Mouse (Mus musculus): ENCODE results near the gene Chst7. TPM values are rescaled to one million over a fixed set of nuclear protein-coding genes. Genes with fewer than 3 reads are reported as not detected.

Chst7 gene
- polyA plus RNA-seq (2016; fragmentation: Nextera tagmentation; extraction: Ambion mirVana): 2.6 and 3.0 TPM in 2 replicates

DNA sequence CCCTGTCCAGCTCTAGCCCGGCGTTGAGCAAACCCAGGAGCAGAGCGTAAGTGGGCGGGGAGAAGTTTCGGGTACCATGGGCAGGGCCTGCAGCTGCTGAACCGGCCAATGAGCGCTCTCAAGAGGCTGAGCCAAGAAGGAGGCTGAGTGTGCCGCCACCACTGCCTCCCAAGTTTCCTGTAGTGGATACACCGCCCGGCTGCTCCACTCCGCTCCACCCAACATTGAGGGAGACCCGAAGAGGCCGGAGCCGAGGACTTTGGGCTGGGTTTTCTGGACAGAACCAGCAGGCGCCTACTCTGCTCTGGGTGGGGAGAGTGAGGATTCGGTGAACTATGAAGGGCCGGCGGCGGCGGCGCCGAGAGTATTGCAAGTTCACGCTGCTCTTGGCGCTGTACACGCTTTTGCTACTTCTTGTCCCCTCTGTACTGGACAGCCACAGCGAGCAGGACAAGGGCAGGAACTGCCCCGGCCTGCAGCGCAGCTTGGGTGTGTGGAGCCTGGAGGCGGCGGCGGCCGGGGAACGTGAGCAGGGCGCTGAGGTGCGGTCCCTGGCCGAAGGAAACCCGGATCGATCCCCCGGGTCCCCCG, at the start of gene Chst7:
Gene Chst7 (plus strand): TSS at position 180 of the 591 bp plus-strand sequence.
- Histone ChIP-seq H3K27me3 (replicated peaks; ENCODE audit: low read depth, poor library complexity, severe bottlenecking) (peaks cover 20% of the 10 kb centered on the region), H3K36me3 (replicated peaks) (no peaks in the 10 kb centered on the region), H3K27ac (replicated peaks) (no peak within 1 kb of the TSS), H3K4me3 (peak within 1 kb of the TSS; percentile 59), H3K9me3 (peaks cover 15% of the 10 kb centered on the region; the same call in 1 of the 2 replicates), H3K4me1 (0 out of 2 replicates have a peak, but pooled peaks cover 9% of the 10 kb centered on the region)
- 14% methylated on average over 40 of the region's 40 CpGs for WGBS
- peak; percentile 80 for DNase-seq (ENCODE audit: low spot score)

DNA sequence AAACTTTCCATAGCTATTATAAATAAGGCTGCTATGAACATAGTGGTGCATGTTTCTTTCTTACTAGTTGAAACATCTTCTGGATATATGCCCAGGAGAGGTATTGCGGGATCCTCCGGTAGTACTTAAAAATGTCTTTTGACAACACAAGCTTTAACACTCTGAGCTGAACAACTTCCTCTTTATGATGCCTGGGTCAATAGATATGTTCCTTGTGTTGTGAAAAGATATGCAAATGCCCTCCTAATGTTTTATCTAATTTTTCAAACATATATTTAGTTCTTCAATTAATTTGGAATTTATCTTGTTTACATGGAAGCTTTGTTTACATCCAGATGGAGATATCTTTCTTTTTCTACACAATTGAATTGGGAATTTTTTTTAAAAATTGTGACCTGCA, 47.1 kb upstream of the Chst7 start:
- Histone ChIP-seq H3K9me3 (no peaks in the 10 kb centered on the region), H3K4me3 (no peak overlapping the region), H3K4me1 (no peaks in the 10 kb centered on the region), H3K36me3 (replicated peaks) (no peaks in the 10 kb centered on the region), H3K27ac (replicated peaks) (no peak overlapping the region), H3K27me3 (replicated peaks; ENCODE audit: low read depth, poor library complexity, severe bottlenecking) (no peaks in the 10 kb centered on the region)
- no peak for DNase-seq (ENCODE audit: low spot score)
- 93% methylated on average over 2 of the region's 2 CpGs for WGBS

DNA sequence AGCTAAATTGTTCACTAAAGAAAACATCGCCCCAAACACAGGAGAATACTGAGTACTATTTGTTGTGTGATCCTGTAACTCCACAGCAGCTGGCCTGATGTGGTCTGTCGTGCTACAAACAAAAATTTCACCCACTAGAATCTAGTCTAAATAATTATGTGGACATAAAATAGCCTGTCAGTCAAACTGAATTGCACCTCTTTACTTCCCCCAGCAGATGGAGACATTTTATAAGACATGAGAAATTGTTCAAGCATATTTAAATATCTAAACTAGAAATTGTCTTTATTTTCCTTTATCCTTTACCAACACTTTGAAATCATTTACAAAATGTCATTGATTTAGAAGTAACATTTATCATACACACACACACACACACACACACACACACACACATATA, 38.4 kb upstream of the Chst7 start:
- no peaks in the 10 kb centered on the region for H3K36me3 ChIP-seq (replicated peaks)
- H3K27ac ChIP-seq (replicated peaks): no peak overlapping the region
- H3K4me3 ChIP-seq: no peak overlapping the region
- H3K27me3 ChIP-seq (replicated peaks; ENCODE audit: low read depth, poor library complexity, severe bottlenecking): no peaks in the 10 kb centered on the region
- H3K9me3 ChIP-seq: no peaks in the 10 kb centered on the region
- WGBS: 43% methylated on average over 2 of the region's 2 CpGs
- H3K4me1 ChIP-seq: no peaks in the 10 kb centered on the region
- DNase-seq (ENCODE audit: low spot score): no peak

DNA sequence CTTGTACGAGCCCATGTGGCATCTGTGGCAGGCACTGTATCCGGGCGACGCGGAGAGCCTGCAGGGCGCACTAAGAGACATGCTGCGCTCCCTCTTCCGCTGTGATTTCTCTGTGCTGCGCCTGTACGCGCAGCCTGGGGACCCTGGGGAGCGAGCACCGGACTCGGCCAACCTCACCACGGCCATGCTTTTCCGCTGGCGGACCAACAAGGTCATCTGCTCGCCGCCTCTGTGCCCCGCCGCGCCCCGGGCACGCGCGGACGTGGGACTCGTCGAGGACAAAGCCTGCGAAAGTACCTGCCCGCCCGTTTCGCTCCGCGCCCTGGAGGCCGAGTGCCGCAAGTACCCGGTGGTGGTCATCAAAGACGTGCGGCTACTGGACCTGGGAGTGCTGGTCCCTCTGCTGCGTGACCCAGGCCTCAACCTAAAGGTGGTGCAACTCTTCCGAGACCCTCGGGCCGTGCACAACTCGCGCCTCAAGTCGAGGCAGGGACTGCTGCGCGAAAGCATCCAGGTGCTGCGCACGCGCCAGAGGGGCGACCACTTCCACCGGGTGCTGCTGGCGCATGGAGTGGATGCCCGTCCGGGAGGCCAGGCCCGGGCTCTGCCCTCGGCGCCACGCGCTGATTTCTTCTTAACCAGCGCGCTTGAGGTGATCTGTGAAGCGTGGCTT, 872 bp downstream of the Chst7 start:
- Histone ChIP-seq H3K4me1 (0 out of 2 replicates have a peak, but pooled peaks cover 9% of the 10 kb centered on the region), H3K36me3 (replicated peaks) (no peaks in the 10 kb centered on the region), H3K27me3 (replicated peaks; ENCODE audit: low read depth, poor library complexity, severe bottlenecking) (peaks cover 20% of the 10 kb centered on the region), H3K4me3 (peak overlapping the region; percentile 59), H3K27ac (replicated peaks) (no peak overlapping the region), H3K9me3 (peaks cover 15% of the 10 kb centered on the region; the same call in 1 of the 2 replicates)
- DNase-seq (ENCODE audit: low spot score): peak; percentile 41
- WGBS: 24% methylated on average over 65 of the region's 65 CpGs

DNA sequence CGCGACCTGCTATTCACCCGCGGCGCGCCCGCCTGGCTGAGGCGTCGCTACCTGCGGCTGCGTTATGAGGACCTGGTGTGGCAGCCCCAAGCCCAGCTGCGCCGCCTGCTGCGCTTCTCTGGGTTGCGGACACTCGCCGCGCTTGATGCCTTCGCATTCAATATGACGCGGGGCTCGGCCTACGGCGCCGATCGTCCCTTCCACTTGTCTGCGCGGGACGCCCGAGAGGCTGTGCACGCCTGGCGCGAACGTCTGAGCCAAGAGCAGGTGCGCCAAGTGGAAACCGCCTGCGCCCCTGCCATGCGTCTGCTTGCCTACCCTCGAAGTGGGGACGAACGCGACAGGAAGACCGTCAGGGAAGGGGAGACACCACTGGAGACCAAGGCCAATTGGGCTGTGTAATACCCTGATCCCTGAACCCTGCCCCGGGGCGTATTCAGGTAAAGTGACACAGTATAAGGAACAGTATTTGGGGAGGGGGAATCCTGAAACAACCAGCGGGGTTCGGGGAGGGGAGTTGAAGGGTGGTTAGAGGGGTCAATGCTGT, 1.5 kb downstream of the Chst7 start:
- H3K4me1 ChIP-seq: 0 out of 2 replicates have a peak, but pooled peaks cover 9% of the 10 kb centered on the region
- H3K27ac ChIP-seq (replicated peaks): no peak overlapping the region
- DNase-seq (ENCODE audit: low spot score): peak; percentile 29
- WGBS: 33% methylated on average over 47 of the region's 47 CpGs
- H3K9me3 ChIP-seq: peaks cover 15% of the 10 kb centered on the region; the same call in 1 of the 2 replicates
- H3K27me3 ChIP-seq (replicated peaks; ENCODE audit: low read depth, poor library complexity, severe bottlenecking): peaks cover 20% of the 10 kb centered on the region
- H3K36me3 ChIP-seq (replicated peaks): no peaks in the 10 kb centered on the region
- peak overlapping the region; percentile 59 for H3K4me3 ChIP-seq

DNA sequence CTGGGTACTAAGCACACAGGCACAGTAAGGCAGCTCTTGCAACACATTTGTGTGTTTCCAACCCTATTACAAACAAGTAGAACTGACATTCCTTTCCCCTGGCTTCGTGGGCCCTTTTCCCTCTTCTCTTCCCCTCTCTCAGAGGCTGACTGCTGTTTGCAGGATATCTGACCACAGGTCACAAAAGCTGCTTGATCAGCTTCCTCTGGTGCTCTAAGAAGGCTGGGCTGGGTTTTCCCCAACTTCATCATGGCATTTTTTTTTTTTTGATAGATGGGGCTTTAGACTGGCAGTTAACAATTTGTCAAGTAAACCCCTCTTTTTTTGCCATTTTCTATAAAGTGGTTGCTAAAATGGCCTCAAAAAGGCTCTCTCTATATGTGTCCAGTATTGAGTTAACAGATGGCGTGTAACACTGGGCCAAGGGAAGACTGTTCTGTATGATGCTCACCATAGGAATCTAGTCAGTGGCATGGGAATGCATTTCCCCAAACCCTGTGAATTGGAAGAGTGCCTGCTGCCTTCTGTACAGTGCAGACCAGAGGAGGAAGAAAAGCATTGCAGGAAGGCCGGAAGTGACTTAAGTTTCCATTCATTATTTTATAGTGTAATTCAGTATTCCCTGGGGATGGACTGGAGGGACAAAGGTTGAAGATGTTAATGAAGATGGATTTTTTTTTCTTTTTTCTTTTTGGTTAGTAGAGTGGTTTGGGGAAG, 2.6 kb downstream of the Chst7 start:
- Histone ChIP-seq H3K4me3 (no peak overlapping the region), H3K27me3 (replicated peaks; ENCODE audit: low read depth, poor library complexity, severe bottlenecking) (peaks cover 20% of the 10 kb centered on the region), H3K27ac (replicated peaks) (no peak overlapping the region), H3K9me3 (peaks cover 15% of the 10 kb centered on the region; the same call in 1 of the 2 replicates), H3K36me3 (replicated peaks) (no peaks in the 10 kb centered on the region), H3K4me1 (0 out of 2 replicates have a peak, but pooled peaks cover 9% of the 10 kb centered on the region)
- 61% methylated on average over 3 of the region's 3 CpGs for WGBS
- DNase-seq (ENCODE audit: low spot score): no peak

DNA sequence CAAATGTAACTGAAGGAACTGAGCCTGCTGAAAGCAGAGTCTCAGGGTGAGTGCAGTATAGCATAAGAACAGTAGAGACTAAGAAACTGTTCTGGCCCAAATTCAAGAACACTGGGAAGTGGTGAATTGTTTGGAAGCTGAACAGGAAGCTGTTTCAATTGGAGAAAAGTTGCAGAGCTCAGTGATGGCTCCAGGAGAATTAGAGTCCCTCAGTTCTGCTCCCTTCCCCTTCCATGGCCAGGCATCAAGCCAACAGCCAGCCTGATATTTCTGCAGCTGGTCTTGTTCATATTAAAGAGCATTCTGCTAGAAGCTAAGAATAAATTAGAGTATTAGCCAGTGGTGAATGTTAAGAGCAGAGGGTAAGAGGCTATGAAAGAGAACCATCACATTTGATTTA, 7.3 kb downstream of the Chst7 start:
- Histone ChIP-seq H3K4me1 (no peaks in the 10 kb centered on the region), H3K27ac (replicated peaks) (no peak overlapping the region), H3K4me3 (no peak overlapping the region), H3K9me3 (no peaks in the 10 kb centered on the region), H3K27me3 (replicated peaks; ENCODE audit: low read depth, poor library complexity, severe bottlenecking) (peaks cover 3% of the 10 kb centered on the region), H3K36me3 (replicated peaks) (no peaks in the 10 kb centered on the region)
- no peak for DNase-seq (ENCODE audit: low spot score)

DNA sequence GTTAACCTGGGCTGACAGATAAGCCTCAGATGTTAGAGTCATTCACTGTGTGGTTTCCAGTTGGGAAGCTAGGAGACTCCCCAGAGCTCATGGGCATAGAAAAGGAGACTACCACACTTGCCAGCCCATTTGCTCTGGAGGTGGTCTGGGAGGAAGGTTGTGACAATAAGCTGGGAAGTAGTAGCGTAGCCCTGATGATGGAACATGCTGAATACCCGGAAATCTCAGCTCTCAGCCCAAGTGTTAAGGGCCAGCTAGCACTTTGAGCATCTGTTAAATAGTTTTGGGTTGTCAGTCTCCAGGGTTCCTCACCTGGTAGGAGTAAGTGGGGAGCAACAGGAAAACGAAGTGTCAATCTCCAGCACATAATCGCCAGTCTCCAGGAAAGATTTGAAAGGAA, 10.8 kb downstream of the Chst7 start:
- H3K4me1 ChIP-seq: no peaks in the 10 kb centered on the region
- no peak overlapping the region for H3K4me3 ChIP-seq
- H3K36me3 ChIP-seq (replicated peaks): no peaks in the 10 kb centered on the region
- WGBS: 60% methylated on average over 4 of the region's 4 CpGs
- H3K27ac ChIP-seq (replicated peaks): no peak overlapping the region
- DNase-seq (ENCODE audit: low spot score): no peak
- no peaks in the 10 kb centered on the region for H3K9me3 ChIP-seq
- no peaks in the 10 kb centered on the region for H3K27me3 ChIP-seq (replicated peaks; ENCODE audit: low read depth, poor library complexity, severe bottlenecking)

DNA sequence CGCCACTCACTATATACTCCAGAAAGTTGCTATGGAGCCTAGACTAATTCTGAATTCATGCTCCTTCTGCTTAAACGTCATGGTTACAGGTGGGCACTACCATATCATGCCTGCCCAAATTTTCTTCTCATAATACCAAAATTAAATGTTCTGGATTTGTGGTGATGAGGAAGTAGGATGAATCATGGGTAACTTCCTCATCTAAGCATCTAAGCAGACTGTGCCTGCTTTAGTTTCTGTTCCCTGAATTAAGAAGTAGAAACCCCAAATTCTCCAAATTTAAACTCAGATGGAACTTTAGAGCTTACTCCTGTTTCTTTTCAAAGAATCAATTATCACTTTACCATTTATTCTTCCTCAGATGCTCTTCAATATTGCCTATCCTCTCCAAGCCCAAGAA, 58.4 kb downstream of the Chst7 start:
- H3K27me3 ChIP-seq (replicated peaks; ENCODE audit: low read depth, poor library complexity, severe bottlenecking): no peaks in the 10 kb centered on the region
- DNase-seq (ENCODE audit: low spot score): no peak
- H3K4me3 ChIP-seq: no peak overlapping the region
- no peaks in the 10 kb centered on the region for H3K4me1 ChIP-seq
- no peaks in the 10 kb centered on the region for H3K36me3 ChIP-seq (replicated peaks)
- H3K9me3 ChIP-seq: no peaks in the 10 kb centered on the region
- WGBS: 76% methylated on average over 2 of the region's 2 CpGs
- no peak overlapping the region for H3K27ac ChIP-seq (replicated peaks)

DNA sequence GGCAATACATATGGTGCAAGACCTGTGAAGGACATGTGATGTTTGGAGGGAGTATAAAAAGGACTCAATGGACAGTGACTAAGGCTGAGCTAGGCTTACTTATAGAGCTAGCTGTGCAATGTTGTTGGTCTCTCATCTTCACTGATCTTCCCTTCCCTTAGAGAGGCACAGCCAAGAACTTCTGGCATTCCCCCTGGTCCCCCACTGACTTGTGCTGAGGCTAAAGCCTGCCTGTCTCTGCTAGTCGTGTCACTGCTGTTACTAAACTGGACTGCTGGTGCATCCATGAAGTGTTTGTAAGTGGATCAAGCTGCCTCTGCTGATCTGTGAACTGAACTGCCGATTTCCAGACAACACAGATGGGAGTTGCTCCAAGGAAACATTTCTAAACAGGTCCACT, 66.1 kb downstream of the Chst7 start:
- H3K4me3 ChIP-seq: no peak overlapping the region
- WGBS: 72% methylated on average over 2 of the region's 2 CpGs
- H3K36me3 ChIP-seq (replicated peaks): no peaks in the 10 kb centered on the region
- no peak for DNase-seq (ENCODE audit: low spot score)
- H3K9me3 ChIP-seq: no peaks in the 10 kb centered on the region
- H3K27ac ChIP-seq (replicated peaks): no peak overlapping the region
- no peaks in the 10 kb centered on the region for H3K27me3 ChIP-seq (replicated peaks; ENCODE audit: low read depth, poor library complexity, severe bottlenecking)
- H3K4me1 ChIP-seq: no peaks in the 10 kb centered on the region

DNA sequence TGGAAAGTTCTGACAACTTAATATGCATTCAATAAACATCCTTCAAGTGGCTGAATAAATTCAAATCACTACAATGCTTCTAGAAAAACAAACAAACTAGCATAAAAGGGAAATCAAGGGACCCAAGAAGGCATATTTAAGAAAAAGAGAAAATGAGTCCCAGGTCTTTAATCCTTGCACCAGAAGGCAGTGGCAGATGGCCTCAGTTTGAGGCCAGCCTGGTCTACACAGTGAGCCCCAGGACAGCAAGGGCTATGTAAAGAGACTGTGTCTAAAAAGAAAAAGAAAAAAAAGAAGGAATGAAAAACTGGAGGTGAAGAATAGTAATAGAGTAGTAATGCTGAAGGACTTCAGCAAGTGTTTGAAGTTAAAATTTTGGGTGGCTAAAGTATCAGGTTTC, 69.6 kb downstream of the Chst7 start:
- no peak for DNase-seq (ENCODE audit: low spot score)
- Histone ChIP-seq H3K4me3 (no peak overlapping the region), H3K27me3 (replicated peaks; ENCODE audit: low read depth, poor library complexity, severe bottlenecking) (no peaks in the 10 kb centered on the region), H3K27ac (replicated peaks) (no peak overlapping the region), H3K4me1 (no peaks in the 10 kb centered on the region), H3K36me3 (replicated peaks) (no peaks in the 10 kb centered on the region), H3K9me3 (no peaks in the 10 kb centered on the region)

DNA sequence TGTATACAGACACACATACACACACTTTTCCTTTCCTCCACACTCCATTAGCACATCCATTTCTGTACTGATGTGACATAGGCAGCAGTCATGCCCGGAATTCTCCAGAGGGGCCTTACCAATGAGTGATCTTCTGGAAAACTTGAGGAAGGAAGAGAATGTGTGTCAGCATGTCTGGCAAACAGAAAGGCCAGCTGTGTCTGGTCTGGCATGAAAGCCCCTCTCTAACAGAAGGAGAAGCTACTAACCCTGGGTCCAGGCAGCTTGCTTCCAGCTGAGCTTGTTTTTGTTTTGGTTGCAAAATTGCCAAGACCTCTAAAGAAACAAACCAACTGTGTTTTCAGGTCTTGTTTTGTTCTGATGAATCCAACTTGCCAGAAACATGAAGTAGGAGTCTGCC, 70.1 kb downstream of the Chst7 start:
- no peaks in the 10 kb centered on the region for H3K9me3 ChIP-seq
- H3K4me1 ChIP-seq: no peaks in the 10 kb centered on the region
- H3K36me3 ChIP-seq (replicated peaks): no peaks in the 10 kb centered on the region
- WGBS: 88% methylated on average over 1 of the region's 1 CpGs
- H3K27ac ChIP-seq (replicated peaks): no peak overlapping the region
- no peak for DNase-seq (ENCODE audit: low spot score)
- H3K27me3 ChIP-seq (replicated peaks; ENCODE audit: low read depth, poor library complexity, severe bottlenecking): no peaks in the 10 kb centered on the region
- no peak overlapping the region for H3K4me3 ChIP-seq
